ENCODE assay signal across 12 mouse cellular contexts in the genomic region with DNA sequence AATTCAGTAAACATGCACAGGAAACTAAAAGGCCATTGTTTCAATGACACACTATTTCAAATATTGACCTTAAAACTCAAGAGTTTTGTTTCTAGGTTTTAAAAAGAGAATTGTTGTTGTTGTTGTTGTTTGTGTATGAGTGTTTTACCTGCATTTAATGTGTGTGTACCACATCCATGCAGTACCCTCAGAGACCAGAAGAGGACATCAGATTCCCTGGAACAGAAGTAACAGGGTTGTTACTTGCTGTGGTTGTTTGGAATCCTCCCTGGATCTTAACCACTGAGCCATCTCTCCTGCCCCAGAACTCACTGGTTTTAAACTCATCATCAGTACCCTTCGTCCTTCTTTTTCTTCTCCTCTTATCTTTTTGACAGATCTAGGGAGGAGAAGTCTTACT.
DNase-seq lines count a peak whose midpoint lies in the region; ATAC-seq and TF ChIP-seq lines count a peak whose summit lies in the region.
"Had no signal": no experiment of that assay in that cellular context is flagged by ENCODE, and none has a peak within 500 bp of the region (broad histone marks: within the 10 kb centered on the region; RNA-seq: fewer than 3 reads in every experiment).

No protein-coding gene starts in this region.

- DNase-seq in gastrocnemius, adult 2 months, result no peak
- no peak for DNase-seq in gastrocnemius, adult 8-10 months (ENCODE audit: low spot score in 2 of 2)
- DNase-seq in left cerebral cortex, postnatal 14 days (ENCODE audit: low spot score in 2 of 2), result peak; percentile 18
- no peak for DNase-seq in left cerebral cortex, postnatal 36 days (ENCODE audit: low spot score in 2 of 2)
- peak; percentile 35 for DNase-seq in ES-E14 (ENCODE audit: low read depth, low spot score)
- peak; percentile 25 for DNase-seq in embryo, embryonic 9.5 days (ENCODE audit: extremely low spot score)
- no peak for DNase-seq in ovary, adult 18-20 months (ENCODE audit: low spot score)
- DNase-seq: thymus, adult 18-20 months had no signal

- no peak for ATAC-seq in neural tube, embryonic 15.5 days (ENCODE audit: low FRiP score)

- intact Hi-C loops in gastrocnemius, adult 2 months (cut with DNase I), result loop anchor here (10.0 kb wide), 1 partner anchor 202 kb away; no protein-coding TSS in a partner anchor
- intact Hi-C loops in left cerebral cortex, postnatal 14 days (cut with DNase I), result loop anchor here (10.0 kb wide), 3 partner anchors 72 to 202 kb away; partner anchors contain the start of gene Gcnt4
- intact Hi-C loops in left cerebral cortex, postnatal 36 days (cut with DNase I), result loop anchor here (10.0 kb wide), 2 partner anchors 152 to 202 kb away; no protein-coding TSS in a partner anchor

- WGBS in neural tube, embryonic 15.5 days, result 63% methylated on average over 1 of the region's 1 CpGs

- no peak overlapping the region for H3K27ac ChIP-seq in gastrocnemius, adult 2 months
- H3K27ac ChIP-seq in ES-E14 (ENCODE audit: insufficient read depth, low read depth, low read length, poor library complexity, severe bottlenecking), result no peak overlapping the region
- H3K27ac ChIP-seq in neural tube, embryonic 15.5 days (replicated peaks), result no peak overlapping the region
- H3K27ac ChIP-seq: hindbrain, embryonic 15.5 days; limb, embryonic 10.5 days had no signal

- H3K4me1 ChIP-seq in ES-E14 (ENCODE audit: control insufficient read depth in 2 of 2, insufficient read depth in 2 of 2, low read length in 2 of 2, poor library complexity in 1 of 2), result no peaks in the 10 kb centered on the region
- H3K4me1 ChIP-seq in neural tube, embryonic 15.5 days, result no peaks in the 10 kb centered on the region
- H3K4me1 ChIP-seq: hindbrain, embryonic 15.5 days; limb, embryonic 10.5 days had no signal

- no peaks in the 10 kb centered on the region for H3K27me3 ChIP-seq in neural tube, embryonic 15.5 days (replicated peaks)
- H3K27me3 ChIP-seq: hindbrain, embryonic 15.5 days had no signal

- no peaks in the 10 kb centered on the region for H3K36me3 ChIP-seq in ES-E14 (ENCODE audit: control insufficient read depth, insufficient read depth, low read length, poor library complexity, severe bottlenecking)
- H3K36me3 ChIP-seq in neural tube, embryonic 15.5 days, result no peaks in the 10 kb centered on the region
- H3K36me3 ChIP-seq: hindbrain, embryonic 15.5 days; limb, embryonic 10.5 days had no signal

- no peaks in the 10 kb centered on the region for H3K9me3 ChIP-seq in ES-E14 (ENCODE audit: control insufficient read depth, insufficient read depth, low read depth, low read length)
- no peaks in the 10 kb centered on the region for H3K9me3 ChIP-seq in neural tube, embryonic 15.5 days (replicated peaks)
- H3K9me3 ChIP-seq: hindbrain, embryonic 15.5 days; limb, embryonic 10.5 days had no signal

- no peak overlapping the region for H3K9ac ChIP-seq in ES-E14 (ENCODE audit: insufficient read depth, low read depth, low read length, poor library complexity, severe bottlenecking)
- H3K9ac ChIP-seq in neural tube, embryonic 15.5 days (replicated peaks), result no peak overlapping the region
- H3K9ac ChIP-seq: hindbrain, embryonic 15.5 days had no signal

- in situ Hi-C loops in ES-E14 (cut with MboI; ENCODE audit: low sequenced_read_pairs in 2 of 2, unreplicated experiment in 2 of 2), result loop anchor here (10.0 kb wide), 2 partner anchors 152 to 202 kb away; no protein-coding TSS in a partner anchor

- no peak overlapping the region for H3K4me2 ChIP-seq in neural tube, embryonic 15.5 days
- H3K4me2 ChIP-seq: hindbrain, embryonic 15.5 days; midbrain, embryonic 11.5 days had no signal

- peak; percentile 23; the same call in 1 of the 2 replicates for TF ChIP-seq CTCF in gastrocnemius, adult 2 months (IDR thresholded peaks at IDR 0.05)

- H3K4me3 ChIP-seq in gastrocnemius, adult 2 months, result no peak overlapping the region
- H3K4me3 ChIP-seq in ES-E14 (ENCODE audit: insufficient read depth in 1 of 2, low read depth in 1 of 2, low read length in 2 of 2, poor library complexity in 1 of 2, severe bottlenecking in 1 of 2), result no peak overlapping the region
- no peak overlapping the region for H3K4me3 ChIP-seq in neural tube, embryonic 15.5 days (replicated peaks)
- H3K4me3 ChIP-seq: hindbrain, embryonic 15.5 days; limb, embryonic 10.5 days had no signal

TF ChIP-seq in ES-E14, 5 proteins besides CTCF, POLR2A, EP300 and RAD21:
- no peak for TF ChIP-seq ZNF384 (IDR thresholded peaks at IDR 0.05; ENCODE audit: low read depth, low read length)
- peak; percentile 58; the same call in 1 of the 2 replicates for TF ChIP-seq ZC3H11A (IDR thresholded peaks at IDR 0.05; ENCODE audit: borderline replicate concordance, low read depth, low read length)

Comparison
In these comparisons a context has a peak if more than half of its experiments do, and no peak if none do; other contexts are left out.
1. DNase-seq: peak in left cerebral cortex, postnatal 14 days (2 of 2), ES-E14 (single experiment) and embryo, embryonic 9.5 days (single experiment); none in gastrocnemius, adult 2 months (single experiment), gastrocnemius, adult 8-10 months (0 of 2), left cerebral cortex, postnatal 36 days (0 of 2) and ovary, adult 18-20 months (single experiment).